Mouse (Mus musculus) induced T-regulatory cell, adult 2 months (primary cell): ENCODE measurements around the gene Olfr198.
"Not testable (repeated sequence)": the region's sequence is repeated elsewhere in the genome, so short reads cannot be mapped to it uniquely, and the experiment has no call there.

Source experiments
- DNase-seq: peaks from one replicate; pipeline ENCODE4 v3.0.0-alpha.2; 2012; ENCODE audit warnings: low read depth

Olfr198 gene

DNA sequence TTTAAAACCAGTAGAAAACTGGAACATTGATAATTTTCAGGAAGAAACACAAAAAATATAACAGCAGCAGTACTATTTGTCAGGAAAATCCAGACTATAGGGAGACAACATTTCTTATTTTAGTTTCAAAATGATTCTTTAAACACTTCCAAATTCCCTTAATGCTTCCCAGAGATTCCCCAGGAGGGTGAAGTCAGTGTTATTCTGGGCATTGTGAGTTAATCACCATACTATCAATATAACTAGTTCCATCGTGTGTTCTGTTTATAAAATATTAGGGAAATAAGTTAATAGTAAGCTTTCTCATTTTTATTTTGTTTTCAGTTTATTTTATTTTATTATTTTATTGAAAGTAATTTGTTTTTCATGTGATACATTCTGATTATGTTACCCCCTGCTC lies at the start of gene Olfr198:
Olfr198 (minus strand) TSS at position 101 of the 400 bp plus-strand sequence.
- not testable (repeated sequence) for DNase-seq

DNA sequence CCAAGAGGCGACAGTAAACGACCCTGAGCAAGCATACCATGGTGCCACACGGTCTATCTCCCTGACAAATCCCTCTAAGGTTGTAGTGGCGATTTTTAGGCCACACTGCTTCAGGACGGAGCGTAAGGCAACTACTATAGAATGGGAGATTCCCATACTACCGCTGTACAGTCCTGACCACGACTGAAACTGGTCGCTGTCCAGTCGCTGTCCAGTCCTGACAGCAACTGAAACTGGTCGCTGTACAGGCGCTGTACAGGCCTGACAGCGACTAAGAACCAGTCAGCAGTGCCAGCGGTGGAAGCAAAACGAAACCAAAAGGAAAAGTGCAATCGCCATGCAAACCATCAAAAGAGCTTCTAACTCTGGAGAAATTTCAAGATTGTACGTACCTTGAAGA lies 46.4 kb upstream of the Olfr198 start:
- DNase-seq, result no peak

DNA sequence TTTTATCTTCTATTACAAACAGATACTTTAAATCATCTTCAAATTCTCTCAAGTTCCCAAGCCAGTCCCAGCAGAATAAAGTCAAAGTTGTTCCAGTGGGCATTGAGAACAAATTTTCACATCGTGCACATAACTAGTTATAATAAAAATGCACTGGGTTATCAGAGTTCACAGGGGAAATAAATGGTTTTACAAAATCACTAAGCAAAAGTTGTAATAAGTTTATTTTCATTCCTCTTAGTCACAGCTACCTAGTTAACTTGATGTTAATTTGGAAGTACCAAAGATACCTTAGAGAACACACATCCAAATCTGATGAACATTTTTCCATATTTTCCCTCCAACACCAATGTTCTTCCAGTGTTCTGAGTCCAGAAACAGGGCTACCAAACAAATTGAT lies 16.3 kb upstream of the Olfr198 start, which contains the start of gene Olfr199:
Olfr199 (minus strand) TSS at position 101 of the 400 bp plus-strand sequence.
- DNase-seq, result not testable (repeated sequence)

DNA sequence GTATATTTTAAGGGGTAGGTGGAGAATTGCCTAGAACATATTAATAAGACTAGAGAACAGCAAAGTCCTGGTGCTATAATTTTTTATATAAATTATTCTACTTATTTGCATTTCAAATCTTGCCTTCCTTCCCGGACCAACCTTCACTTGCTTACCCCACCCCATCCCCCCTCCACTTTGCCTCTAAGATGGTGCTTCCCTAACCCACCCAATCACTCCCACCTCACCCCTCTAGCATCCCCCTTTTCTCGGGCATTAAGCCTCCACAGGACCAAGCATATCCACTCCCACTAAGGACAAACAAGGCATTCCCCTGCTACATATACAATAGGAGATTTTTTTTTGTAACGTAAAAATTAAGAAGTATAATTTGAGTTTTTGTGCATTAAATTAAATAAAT lies 14.5 kb upstream of the Olfr198 start:
- not testable (repeated sequence) for DNase-seq

DNA sequence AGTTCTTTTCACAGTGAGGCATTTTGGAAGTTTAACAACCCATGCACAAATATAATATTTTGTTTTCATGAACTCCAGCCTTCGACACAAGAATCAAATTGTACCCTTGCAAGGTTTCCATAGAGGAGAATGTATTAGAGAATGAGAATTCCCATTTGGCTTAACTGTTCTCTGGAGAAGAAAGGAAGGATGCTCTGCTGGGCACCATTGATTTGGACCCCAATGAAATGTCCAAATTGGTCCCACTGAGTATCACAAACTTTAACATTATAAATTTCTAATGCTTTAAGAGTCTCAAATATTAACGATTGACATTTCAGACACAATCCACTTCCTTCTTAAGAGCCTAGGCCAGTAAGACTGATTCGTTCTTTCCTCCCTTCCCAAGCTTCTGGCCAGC lies 33.0 kb downstream of the Olfr198 start, which contains the start of gene Olfr196:
Olfr196 (minus strand) TSS at position 101 of the 400 bp plus-strand sequence.
- DNase-seq, result no peak

DNA sequence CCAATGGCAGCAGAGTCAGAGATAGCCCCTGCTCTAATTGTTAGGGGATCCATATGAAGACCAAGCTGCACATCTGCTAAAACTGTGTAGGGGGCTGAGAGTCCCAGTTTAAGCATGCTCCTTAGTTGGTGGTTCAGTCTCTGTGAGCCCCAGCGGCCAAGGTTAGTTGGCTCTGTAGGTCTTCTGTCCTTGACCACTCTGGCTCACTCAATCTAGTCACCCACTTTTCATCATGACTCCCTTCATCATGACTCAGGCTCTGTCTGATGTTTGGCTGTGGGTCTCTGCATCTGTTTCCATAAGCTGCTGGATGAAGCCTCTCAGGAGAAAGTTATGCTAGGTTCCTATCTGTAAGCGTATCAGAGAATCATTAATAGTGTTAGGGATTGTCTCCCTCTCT lies 51.3 kb downstream of the Olfr198 start:
- DNase-seq, result no peak
